Mouse (Mus musculus): ENCODE data around the gene Ube2m. TPM values are rescaled to one million over a fixed set of nuclear protein-coding genes. Genes with fewer than 3 reads are reported as not detected.

Gene Ube2m
- polyA plus RNA-seq, 1 experiment from 2014 or later, result 107 TPM

DNA sequence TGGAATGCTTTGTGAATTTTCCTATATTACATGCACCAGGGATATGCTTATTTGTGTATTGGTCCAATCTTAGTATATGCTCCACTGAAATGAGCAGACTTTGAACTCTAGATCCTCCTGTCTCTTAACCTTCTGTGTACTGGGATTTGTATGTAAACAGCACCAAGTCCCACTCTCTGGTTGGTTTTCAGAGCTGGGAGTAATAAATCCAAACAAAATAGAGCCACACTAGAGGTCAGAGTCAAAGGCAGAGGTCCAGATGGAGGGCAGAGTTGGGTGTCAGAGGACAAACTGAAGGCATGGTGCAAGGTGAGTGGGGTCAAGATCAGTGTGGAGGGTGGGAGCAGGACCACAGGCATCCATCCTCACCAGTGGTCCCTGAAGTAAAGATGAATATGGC, 42.2 kb downstream of the Ube2m start:
- H3K9ac ChIP-seq, result no peak overlapping the region
- no peak overlapping the region for H3K4me2 ChIP-seq
- H3K36me3 ChIP-seq, result no peaks in the 10 kb centered on the region
- no peaks in the 10 kb centered on the region for H3K4me1 ChIP-seq
- no peak for ATAC-seq (ENCODE audit: insufficient read depth, low FRiP score, low read depth)
- no peaks in the 10 kb centered on the region for H3K27me3 ChIP-seq (replicated peaks)
- no peak overlapping the region for H3K27ac ChIP-seq
- no peaks in the 10 kb centered on the region for H3K9me3 ChIP-seq
- H3K4me3 ChIP-seq (replicated peaks), result no peak overlapping the region

DNA sequence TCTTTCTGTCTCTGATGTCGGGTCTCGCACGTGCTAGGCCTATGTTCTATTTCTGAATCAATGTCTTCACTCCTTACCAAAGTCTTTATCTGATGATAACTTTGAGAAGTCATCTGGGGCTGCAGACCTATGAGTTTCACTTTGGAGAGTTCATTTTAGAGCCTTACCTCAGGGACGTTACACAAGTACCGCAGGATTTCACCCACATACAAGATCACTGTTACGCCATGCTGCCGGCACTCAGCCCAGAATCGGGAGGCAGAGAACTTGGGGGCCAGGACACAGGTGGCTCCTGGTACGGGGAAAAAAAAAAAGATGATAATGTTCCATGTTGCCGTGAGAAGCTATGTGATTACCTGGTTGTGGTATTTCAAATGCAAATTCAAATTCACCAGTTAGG, 44.9 kb downstream of the Ube2m start:
- 83% methylated on average over 10 of the region's 10 CpGs for WGBS

DNA sequence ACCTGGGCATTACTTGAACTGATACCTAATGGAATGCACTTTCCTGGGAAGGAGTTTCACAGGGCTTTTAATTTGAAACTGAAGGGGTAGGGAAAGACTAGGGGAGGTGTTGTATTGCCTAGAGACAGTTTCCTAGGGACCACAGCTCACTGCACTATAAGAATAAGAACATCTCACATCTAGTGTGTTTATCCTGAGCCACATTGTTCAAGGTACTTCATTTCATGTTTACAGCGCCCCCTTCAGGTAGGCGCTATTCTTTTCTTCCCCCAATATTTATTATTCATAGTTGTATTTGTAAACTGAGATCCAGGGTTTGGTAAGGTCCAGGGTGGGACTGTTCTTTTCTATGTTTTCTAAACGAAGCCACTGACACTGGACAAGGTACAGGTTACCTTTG, 45.9 kb downstream of the Ube2m start:
- Histone ChIP-seq H3K36me3 (no peaks in the 10 kb centered on the region), H3K27me3 (replicated peaks) (no peaks in the 10 kb centered on the region), H3K27ac (no peak overlapping the region), H3K9me3 (no peaks in the 10 kb centered on the region), H3K9ac (no peak overlapping the region), H3K4me1 (no peaks in the 10 kb centered on the region), H3K4me2 (no peak overlapping the region), H3K4me3 (replicated peaks) (no peak overlapping the region)
- WGBS, result 6% methylated on average over 3 of the region's 3 CpGs
- ATAC-seq (ENCODE audit: insufficient read depth, low FRiP score, low read depth), result no peak

More for the DNA sequence above, 44.9 kb downstream of the Ube2m start:
- H3K36me3 ChIP-seq, result no peaks in the 10 kb centered on the region
- no peaks in the 10 kb centered on the region for H3K27me3 ChIP-seq (replicated peaks)
- ATAC-seq (ENCODE audit: insufficient read depth, low FRiP score, low read depth), result no peak
- H3K9me3 ChIP-seq, result no peaks in the 10 kb centered on the region
- no peaks in the 10 kb centered on the region for H3K4me1 ChIP-seq
- H3K4me2 ChIP-seq, result no peak overlapping the region
- H3K9ac ChIP-seq, result no peak overlapping the region
- no peak overlapping the region for H3K27ac ChIP-seq
- no peak overlapping the region for H3K4me3 ChIP-seq (replicated peaks)

DNA sequence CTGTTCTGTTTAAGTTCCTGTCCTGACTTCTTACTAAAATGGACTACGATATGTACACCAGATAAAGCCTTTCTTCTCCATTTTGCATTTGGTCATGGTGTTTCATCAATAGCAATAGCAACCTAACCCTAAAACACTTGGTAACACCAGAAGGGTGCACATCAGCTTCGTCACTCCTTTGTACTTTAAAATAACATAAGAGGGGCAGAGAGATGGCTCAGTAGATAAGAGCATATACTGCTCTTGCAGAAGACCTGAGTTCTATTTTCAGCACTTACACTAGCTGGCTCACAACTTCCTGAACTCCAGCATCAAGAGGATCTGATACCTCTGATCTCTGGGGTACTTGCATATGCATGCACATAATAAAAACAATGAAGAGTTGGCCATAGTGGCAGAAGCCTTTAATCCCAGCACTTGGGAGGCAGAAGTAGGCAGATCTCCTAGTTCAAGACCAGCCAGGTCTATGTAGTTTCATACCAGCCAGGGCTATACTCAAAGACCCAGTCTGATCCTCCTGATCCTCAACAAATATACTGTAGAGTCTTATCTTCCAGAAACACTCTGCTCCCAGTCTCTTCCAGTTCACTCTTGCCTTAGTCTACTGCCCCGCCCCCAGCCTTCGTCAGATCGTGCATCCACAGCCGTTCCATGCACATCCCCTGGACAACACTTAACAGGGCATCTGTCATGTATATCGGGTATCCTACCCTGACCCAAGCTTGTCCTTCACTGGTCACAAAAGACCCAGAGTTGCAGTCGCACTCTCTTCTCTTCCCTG, 50.5 kb downstream of the Ube2m start:
- Histone ChIP-seq H3K36me3 (no peaks in the 10 kb centered on the region), H3K4me2 (no peak overlapping the region), H3K4me1 (no peaks in the 10 kb centered on the region), H3K9me3 (no peaks in the 10 kb centered on the region), H3K27ac (no peak overlapping the region), H3K9ac (no peak overlapping the region), H3K27me3 (replicated peaks) (no peaks in the 10 kb centered on the region), H3K4me3 (replicated peaks) (no peak overlapping the region)
- WGBS, result 78% methylated on average over 8 of the region's 8 CpGs
- peak; percentile 75 for ATAC-seq (ENCODE audit: insufficient read depth, low FRiP score, low read depth)

DNA sequence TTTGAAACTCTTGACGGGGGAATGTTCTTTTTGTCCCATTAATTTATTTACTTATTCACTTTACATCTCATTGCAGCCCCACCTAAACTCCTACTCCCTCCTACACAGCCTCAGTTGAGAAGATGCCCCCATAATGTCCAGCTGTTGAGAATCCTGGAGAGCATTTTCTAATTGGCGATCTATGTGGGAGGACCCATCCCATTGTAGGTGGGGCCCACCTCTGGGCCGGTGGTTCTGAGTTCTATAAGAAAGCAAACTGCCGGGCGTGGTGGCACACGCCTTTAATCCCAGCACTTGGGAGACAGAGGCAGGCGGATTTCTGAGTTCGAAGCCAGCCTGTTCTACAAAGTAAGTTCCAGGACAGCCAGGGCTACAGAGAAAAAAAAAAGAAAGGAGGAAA, 51.2 kb downstream of the Ube2m start:
- Histone ChIP-seq H3K27ac (no peak overlapping the region), H3K9me3 (no peaks in the 10 kb centered on the region), H3K9ac (no peak overlapping the region), H3K4me3 (replicated peaks) (no peak overlapping the region), H3K4me2 (no peak overlapping the region), H3K4me1 (no peaks in the 10 kb centered on the region), H3K36me3 (no peaks in the 10 kb centered on the region), H3K27me3 (replicated peaks) (no peaks in the 10 kb centered on the region)
- 83% methylated on average over 8 of the region's 8 CpGs for WGBS
- ATAC-seq (ENCODE audit: insufficient read depth, low FRiP score, low read depth), result no peak

DNA sequence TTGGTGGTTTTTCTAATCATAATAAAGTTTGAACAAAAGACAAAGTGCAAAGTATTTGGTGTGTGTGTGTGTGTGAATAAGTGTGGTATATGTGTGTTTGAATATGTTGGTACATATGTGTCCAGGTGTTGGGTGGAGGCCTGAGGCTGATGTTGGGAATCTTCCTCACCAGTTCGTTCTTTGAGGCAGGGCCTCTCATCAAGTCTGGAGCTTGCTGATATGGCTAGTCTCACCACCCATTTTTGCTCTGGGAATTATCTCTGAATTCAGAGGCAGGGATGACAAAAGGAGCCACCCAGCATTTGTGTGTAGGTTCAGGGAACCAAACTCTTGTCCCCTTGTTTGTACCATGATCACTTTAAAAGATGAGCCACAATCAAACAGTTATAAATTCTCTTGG, 52.4 kb downstream of the Ube2m start:
- 80% methylated on average over 1 of the region's 1 CpGs for WGBS
- Histone ChIP-seq H3K36me3 (0 out of 2 replicates have a peak, but pooled peaks cover 3% of the 10 kb centered on the region), H3K27me3 (replicated peaks) (no peaks in the 10 kb centered on the region), H3K4me3 (replicated peaks) (no peak overlapping the region), H3K4me2 (no peak overlapping the region), H3K27ac (no peak overlapping the region), H3K4me1 (no peaks in the 10 kb centered on the region), H3K9ac (no peak overlapping the region), H3K9me3 (no peaks in the 10 kb centered on the region)
- no peak for ATAC-seq (ENCODE audit: insufficient read depth, low FRiP score, low read depth)

Other genes starting within 250 kb of the Ube2m start
- gene Zscan18, start 234.6 kb downstream of the Ube2m start, polyA plus RNA-seq (2015; fragmentation: Nextera tagmentation; extraction: Ambion mirVana), result 5.6 and 6.8 TPM in 2 replicates
- 12.5 and 14.7 TPM in 2 replicates for gene Zfp329, start 219.4 kb downstream of the Ube2m start, polyA plus RNA-seq (2015; fragmentation: Nextera tagmentation; extraction: Ambion mirVana)
- gene Zfp110, start 203.5 kb downstream of the Ube2m start, polyA plus RNA-seq (2015; fragmentation: Nextera tagmentation; extraction: Ambion mirVana), result 32.3 and 34.4 TPM in 2 replicates
- 3.4 and 3.6 TPM in 2 replicates for gene Zfp128, start 157.1 kb downstream of the Ube2m start, polyA plus RNA-seq (2015; fragmentation: Nextera tagmentation; extraction: Ambion mirVana)
- gene Zscan22, start 140.5 kb downstream of the Ube2m start, polyA plus RNA-seq (2015; fragmentation: Nextera tagmentation; extraction: Ambion mirVana), result 13.3 and 15.6 TPM in 2 replicates
- gene Rps5, start 116.0 kb downstream of the Ube2m start, polyA plus RNA-seq (2015; fragmentation: Nextera tagmentation; extraction: Ambion mirVana), result 988 and 1,049 TPM in 2 replicates
- 1.0 and 1.3 TPM in 2 replicates for gene Rnf225, start 110.9 kb downstream of the Ube2m start, polyA plus RNA-seq (2015; fragmentation: Nextera tagmentation; extraction: Ambion mirVana)
- 8.9 and 10.3 TPM in 2 replicates for gene Zfp324, start 72.4 kb downstream of the Ube2m start, polyA plus RNA-seq (2015; fragmentation: Nextera tagmentation; extraction: Ambion mirVana)
- gene Zfp446, start 60.4 kb downstream of the Ube2m start, polyA plus RNA-seq (2015; fragmentation: Nextera tagmentation; extraction: Ambion mirVana), result 6.9 and 8.4 TPM in 2 replicates
- gene Slc27a5, start 40.1 kb downstream of the Ube2m start, polyA plus RNA-seq (2015; fragmentation: Nextera tagmentation; extraction: Ambion mirVana), result 0.64 and 1.8 TPM in 2 replicates
- gene Trim28, start 39.2 kb downstream of the Ube2m start, polyA plus RNA-seq (2015; fragmentation: Nextera tagmentation; extraction: Ambion mirVana), result 216 and 252 TPM in 2 replicates
- gene Zbtb45, start 28.2 kb downstream of the Ube2m start, polyA plus RNA-seq (2015; fragmentation: Nextera tagmentation; extraction: Ambion mirVana), result 20.4 and 21.9 TPM in 2 replicates
- 161 and 167 TPM in 2 replicates for gene Chmp2a, start 3.5 kb downstream of the Ube2m start, polyA plus RNA-seq (2015; fragmentation: Nextera tagmentation; extraction: Ambion mirVana)
- gene Mzf1, start 16.5 kb upstream of the Ube2m start, polyA plus RNA-seq (2015; fragmentation: Nextera tagmentation; extraction: Ambion mirVana), result 2.7 and 3.0 TPM in 2 replicates
- not detected in 2 replicates for gene Vmn1r85, start 56.9 kb upstream of the Ube2m start, polyA plus RNA-seq (2015; fragmentation: Nextera tagmentation; extraction: Ambion mirVana)
- gene Vmn1r86, start 81.6 kb upstream of the Ube2m start, polyA plus RNA-seq (2015; fragmentation: Nextera tagmentation; extraction: Ambion mirVana), result not detected in 2 replicates
- not detected in 2 replicates for gene Vmn1r87, start 101.9 kb upstream of the Ube2m start, polyA plus RNA-seq (2015; fragmentation: Nextera tagmentation; extraction: Ambion mirVana)
- gene Vmn1r88, start 121.3 kb upstream of the Ube2m start, polyA plus RNA-seq (2015; fragmentation: Nextera tagmentation; extraction: Ambion mirVana), result 0.01 TPM in 1 of 2 replicates, not detected in the other
- not detected in 2 replicates for gene Vmn1r89, start 174.7 kb upstream of the Ube2m start, polyA plus RNA-seq (2015; fragmentation: Nextera tagmentation; extraction: Ambion mirVana)
- 94.6 and 97.4 TPM in 2 replicates for gene Lig1, start 239.0 kb upstream of the Ube2m start, polyA plus RNA-seq (2015; fragmentation: Nextera tagmentation; extraction: Ambion mirVana)
- 7.3 and 9.3 TPM in 2 replicates for gene Zswim9, start 240.4 kb upstream of the Ube2m start, polyA plus RNA-seq (2015; fragmentation: Nextera tagmentation; extraction: Ambion mirVana)